Mouse (Mus musculus) erythroblast, embryonic 14.5 days (primary cell): ENCODE measurements around the gene Nrp2. TPM values are rescaled to one million over a fixed set of nuclear protein-coding genes. Genes with fewer than 3 reads are reported as not detected.

Source experiments
- H3K27me3 ChIP-seq: 2 replicates; pipeline ENCODE4 v1.6.1; 2012; ENCODE audit warnings: inconsistent platforms; ENCODE audit not compliant: control insufficient read depth
- H3K36me3 ChIP-seq: 2 replicates; pipeline ENCODE4 v1.6.1; 2012; ENCODE audit warnings: mild to moderate bottlenecking, inconsistent platforms; ENCODE audit not compliant: control insufficient read depth
- H3K4me1 ChIP-seq: 2 replicates; pipeline ENCODE4 v1.6.1; 2012; ENCODE audit warnings: inconsistent platforms; ENCODE audit not compliant: control insufficient read depth
- H3K4me3 ChIP-seq: replicated peaks from 2 replicates; pipeline ENCODE3; 2012; ENCODE audit warnings: moderate library complexity, mild to moderate bottlenecking, inconsistent platforms
- H3K9me3 ChIP-seq: 2 replicates; pipeline ENCODE4 v1.6.1; 2012; ENCODE audit warnings: low read length, inconsistent platforms, mixed read lengths; ENCODE audit not compliant: control insufficient read depth
- GATA1 ChIP-seq: IDR thresholded peaks from 2 replicates; pipeline ENCODE4 v1.6.1; 2012; ENCODE audit warnings: low read length, inconsistent platforms, mixed read lengths
- TAL1 ChIP-seq: IDR thresholded peaks from 3 replicates; pipeline ENCODE4 v1.6.1; 2012; ENCODE audit warnings: low read length, inconsistent platforms, mixed read lengths
- polyA plus RNA-seq: library from polyadenylated mRNA; stranded (reverse); fragments of >175 nt; gene quantifications from 2 replicates; pipeline ENCODE4 v1.2.3, GENCODE M21; 2012

The Nrp2 gene
- polyA plus RNA-seq, 1 experiment = 0.01 TPM

- H3K4me3 ChIP-seq = no peak overlapping the region
- no peaks in the 10 kb centered on the region for H3K36me3 ChIP-seq
- TF ChIP-seq GATA1 = no peak
- TF ChIP-seq TAL1 = no peak
- no peaks in the 10 kb centered on the region for H3K27me3 ChIP-seq
- no peaks in the 10 kb centered on the region for H3K9me3 ChIP-seq
- no peaks in the 10 kb centered on the region for H3K4me1 ChIP-seq
Measured at GRCm38 (mm10) chr1:62728926-62729325, 25.8 kb downstream of the Nrp2 start.

- Histone ChIP-seq H3K27me3 (no peaks in the 10 kb centered on the region), H3K4me1 (no peaks in the 10 kb centered on the region)
- TF ChIP-seq TAL1 (no peak), GATA1 (no peak)
Measured at GRCm38 (mm10) chr1:62729345-62730150, 26.5 kb downstream of the Nrp2 start.

GRCm38 (mm10) chr1:62732036-62732435 is 29.0 kb downstream of the Nrp2 start:
- Histone ChIP-seq H3K4me3 (no peak overlapping the region), H3K9me3 (no peaks in the 10 kb centered on the region), H3K4me1 (no peaks in the 10 kb centered on the region), H3K36me3 (no peaks in the 10 kb centered on the region), H3K27me3 (no peaks in the 10 kb centered on the region)
- no peak for TF ChIP-seq GATA1
- TF ChIP-seq TAL1 = no peak

More at GRCm38 (mm10) chr1:62729345-62730150, 26.5 kb downstream of the Nrp2 start:
- no peak overlapping the region for H3K4me3 ChIP-seq
- H3K9me3 ChIP-seq = no peaks in the 10 kb centered on the region
- H3K36me3 ChIP-seq = no peaks in the 10 kb centered on the region

- TF ChIP-seq TAL1 (no peak), GATA1 (no peak)
- no peaks in the 10 kb centered on the region for H3K36me3 ChIP-seq
- H3K4me3 ChIP-seq = no peak overlapping the region
- no peaks in the 10 kb centered on the region for H3K9me3 ChIP-seq
- no peaks in the 10 kb centered on the region for H3K4me1 ChIP-seq
- no peaks in the 10 kb centered on the region for H3K27me3 ChIP-seq
Measured at GRCm38 (mm10) chr1:62734420-62734931, 31.4 kb downstream of the Nrp2 start.

GRCm38 (mm10) chr1:62734980-62735379 is 31.9 kb downstream of the Nrp2 start:
- H3K9me3 ChIP-seq = no peaks in the 10 kb centered on the region
- H3K36me3 ChIP-seq = no peaks in the 10 kb centered on the region
- no peak overlapping the region for H3K4me3 ChIP-seq
- H3K27me3 ChIP-seq = no peaks in the 10 kb centered on the region
- TF ChIP-seq TAL1 = no peak
- TF ChIP-seq GATA1 = no peak
- no peaks in the 10 kb centered on the region for H3K4me1 ChIP-seq

- H3K27me3 ChIP-seq = no peaks in the 10 kb centered on the region
- no peaks in the 10 kb centered on the region for H3K9me3 ChIP-seq
- H3K4me3 ChIP-seq = no peak overlapping the region
- TF ChIP-seq TAL1 = no peak
- TF ChIP-seq GATA1 = no peak
- H3K4me1 ChIP-seq = no peaks in the 10 kb centered on the region
- H3K36me3 ChIP-seq = no peaks in the 10 kb centered on the region
Measured at GRCm38 (mm10) chr1:62735835-62736234, 32.8 kb downstream of the Nrp2 start.

GRCm38 (mm10) chr1:62736455-62737012 is 33.4 kb downstream of the Nrp2 start:
- Histone ChIP-seq H3K4me3 (no peak overlapping the region), H3K27me3 (no peaks in the 10 kb centered on the region), H3K4me1 (no peaks in the 10 kb centered on the region), H3K36me3 (no peaks in the 10 kb centered on the region), H3K9me3 (no peaks in the 10 kb centered on the region)
- TF ChIP-seq GATA1 (no peak), TAL1 (no peak)

- Histone ChIP-seq H3K4me3 (no peak overlapping the region), H3K27me3 (no peaks in the 10 kb centered on the region), H3K36me3 (no peaks in the 10 kb centered on the region), H3K9me3 (no peaks in the 10 kb centered on the region), H3K4me1 (no peaks in the 10 kb centered on the region)
- TF ChIP-seq GATA1 (no peak), TAL1 (no peak)
Measured at GRCm38 (mm10) chr1:62738165-62738564, 35.1 kb downstream of the Nrp2 start.

- no peaks in the 10 kb centered on the region for H3K9me3 ChIP-seq
- no peaks in the 10 kb centered on the region for H3K4me1 ChIP-seq
- TF ChIP-seq TAL1 = no peak
- TF ChIP-seq GATA1 = no peak
- H3K27me3 ChIP-seq = no peaks in the 10 kb centered on the region
- H3K4me3 ChIP-seq = no peak overlapping the region
- no peaks in the 10 kb centered on the region for H3K36me3 ChIP-seq
Measured at GRCm38 (mm10) chr1:62742092-62742491, 39.0 kb downstream of the Nrp2 start.
